Mouse (Mus musculus) small intestine, adult 2 months (tissue): ENCODE data around the gene Ccr10. TPM values are rescaled to one million over a fixed set of nuclear protein-coding genes. Genes with fewer than 3 reads are reported as not detected.
A peak's percentile ranks its signal among the peaks of the same experiment; 100 is the strongest.

Source experiments
- H3K27ac ChIP-seq: fragments of 200-500 bp; 2 replicates; pipeline ENCODE4 v1.5.1; 2012; ENCODE audit warnings: low read depth, low read length, control low read depth, inconsistent platforms; ENCODE audit not compliant: insufficient read depth
- H3K27me3 ChIP-seq: fragments of 200-500 bp; 2 replicates; pipeline ENCODE4 v1.6.1; 2012; ENCODE audit warnings: mild to moderate bottlenecking, moderate library complexity, low read length, inconsistent platforms; ENCODE audit not compliant: control insufficient read depth, insufficient read depth
- H3K36me3 ChIP-seq: fragments of 200-500 bp; 2 replicates; pipeline ENCODE4 v1.6.1; 2012; ENCODE audit warnings: mild to moderate bottlenecking, low read length, control low read depth, inconsistent platforms; ENCODE audit not compliant: control insufficient read depth, insufficient read depth
- H3K4me1 ChIP-seq: fragments of 200-500 bp; 2 replicates; pipeline ENCODE4 v1.6.1; 2012; ENCODE audit warnings: low read length, inconsistent platforms, mixed read lengths; ENCODE audit not compliant: control insufficient read depth, insufficient read depth, insufficient read length
- H3K4me3 ChIP-seq: fragments of 200-500 bp; 2 replicates; pipeline ENCODE4 v1.5.1; 2012; ENCODE audit warnings: low read depth, mild to moderate bottlenecking, control low read depth, inconsistent platforms, low read length, moderate library complexity
- CTCF ChIP-seq: fragments of 200-500 bp; IDR thresholded peaks from 2 replicates; pipeline ENCODE4 v1.5.1; 2012; ENCODE audit warnings: low read depth, mild to moderate bottlenecking, control low read depth, inconsistent platforms, low read length, moderate library complexity, mixed read lengths; ENCODE audit not compliant: insufficient replicate concordance, insufficient read length; ENCODE audit errors: extremely low read depth
- POLR2A ChIP-seq: fragments of 200-500 bp; IDR thresholded peaks from 2 replicates; pipeline ENCODE4 v1.6.1; 2012; ENCODE audit warnings: low read depth, mild to moderate bottlenecking, control low read depth, inconsistent platforms, low read length, moderate library complexity
- WGBS: fragments of 180-500 bp; shearing (Covaris S2); methylation state at CpG from one replicate; pipeline ENCODE4 v1.1.7; 2018; 5-methylcytosine and 5-hydroxymethylcytosine counted together
- polyA plus RNA-seq: library from polyadenylated mRNA; depleted of rRNA; stranded (reverse); fragments of >200 nt; gene quantifications from 2 replicates; pipeline ENCODE4 v1.2.3, GENCODE M21; 2012

The Ccr10 gene
- polyA plus RNA-seq, 1 experiment: 25.7 TPM

DNA sequence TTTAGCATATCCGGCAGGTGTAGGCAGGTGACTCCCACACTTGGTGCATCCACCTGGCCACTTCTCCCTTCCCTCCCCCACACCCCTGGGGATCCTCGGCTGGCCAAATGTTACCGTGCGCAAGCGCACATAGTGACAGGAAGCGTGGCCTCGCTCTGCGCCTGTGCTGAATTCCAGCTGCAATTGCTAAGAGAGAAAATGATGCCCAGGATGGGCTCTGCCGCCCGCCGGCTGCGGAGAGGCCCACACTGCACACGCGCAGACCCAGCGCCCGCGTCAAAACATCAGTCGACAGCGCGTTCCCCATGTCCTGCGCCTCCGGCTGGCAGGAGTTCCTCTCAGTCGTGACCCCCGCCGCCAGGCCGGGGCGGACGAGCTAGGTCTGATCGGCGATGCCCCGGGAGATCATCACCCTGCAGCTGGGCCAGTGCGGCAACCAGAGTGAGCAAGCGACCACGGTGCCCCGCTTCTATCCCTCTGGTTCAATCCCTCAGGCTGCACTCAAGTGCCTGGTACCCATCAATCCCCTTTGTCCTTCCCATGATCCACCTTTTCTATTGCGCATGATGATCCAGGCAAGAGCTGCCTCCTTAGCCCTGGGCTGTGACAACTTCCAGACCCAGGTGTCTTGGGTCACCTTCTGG lies 19.4 kb downstream of the Ccr10 start, which contains the start of gene Tubg2:
Tubg2 (plus strand) TSS at position 180 of the 644 bp plus-strand sequence.
- no peaks in the 10 kb centered on the region for H3K36me3 ChIP-seq
- no peaks in the 10 kb centered on the region for H3K27me3 ChIP-seq
- H3K27ac ChIP-seq: peak within 1 kb of the TSS; percentile 29
- peak within 1 kb of the TSS; percentile 70 for H3K4me3 ChIP-seq
- H3K4me1 ChIP-seq: peaks cover 10% of the 10 kb centered on the region
- 4% methylated on average over 36 of the region's 36 CpGs for WGBS
- TF ChIP-seq CTCF: no peak
- no peak for TF ChIP-seq POLR2A

GRCm38 (mm10) chr11:101155151-101155550 lies 20.1 kb downstream of the Ccr10 start:
- H3K4me3 ChIP-seq: no peak overlapping the region
- H3K27ac ChIP-seq: no peak overlapping the region
- no peak for TF ChIP-seq CTCF
- no peak for TF ChIP-seq POLR2A
- 69% methylated on average over 6 of the region's 6 CpGs for WGBS
- H3K36me3 ChIP-seq: no peaks in the 10 kb centered on the region
- no peaks in the 10 kb centered on the region for H3K27me3 ChIP-seq
- H3K4me1 ChIP-seq: peaks cover 10% of the 10 kb centered on the region

GRCm38 (mm10) chr11:101154648-101155047 lies 20.6 kb downstream of the Ccr10 start:
- H3K4me3 ChIP-seq: no peak overlapping the region
- H3K27me3 ChIP-seq: no peaks in the 10 kb centered on the region
- TF ChIP-seq CTCF (no peak), POLR2A (no peak)
- no peaks in the 10 kb centered on the region for H3K36me3 ChIP-seq
- no peak overlapping the region for H3K27ac ChIP-seq
- peaks cover 10% of the 10 kb centered on the region for H3K4me1 ChIP-seq

DNA sequence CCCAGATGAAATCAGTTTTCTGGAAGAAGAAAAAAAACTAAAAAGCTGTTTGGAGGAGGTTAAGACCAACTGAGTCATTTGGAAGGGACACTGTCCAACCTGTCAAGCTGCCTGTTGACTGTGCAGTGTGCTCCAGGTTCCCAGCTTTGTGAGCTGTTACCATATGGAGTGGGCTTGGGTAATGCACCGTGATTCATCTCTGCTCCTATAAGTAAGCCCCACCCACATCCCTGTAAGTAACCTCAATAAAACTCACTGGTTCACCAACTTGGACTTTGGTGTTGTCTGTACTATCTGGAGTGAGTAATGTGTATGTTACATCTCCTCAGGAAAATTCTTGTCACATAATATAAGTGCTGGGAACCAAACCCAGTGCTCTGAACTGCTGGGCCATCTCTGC lies 22.4 kb downstream of the Ccr10 start:
- H3K4me3 ChIP-seq: no peak overlapping the region
- H3K36me3 ChIP-seq: no peaks in the 10 kb centered on the region
- H3K4me1 ChIP-seq: peaks cover 10% of the 10 kb centered on the region
- 38% methylated on average over 1 of the region's 1 CpGs for WGBS
- peak overlapping the region; percentile 69 for H3K27ac ChIP-seq
- no peaks in the 10 kb centered on the region for H3K27me3 ChIP-seq
- TF ChIP-seq POLR2A (no peak), CTCF (no peak)

GRCm38 (mm10) chr11:101151063-101151462 lies 24.2 kb downstream of the Ccr10 start:
- TF ChIP-seq POLR2A (no peak), CTCF (no peak)
- H3K27ac ChIP-seq: no peak overlapping the region
- peaks cover 9% of the 10 kb centered on the region for H3K4me1 ChIP-seq
- H3K27me3 ChIP-seq: no peaks in the 10 kb centered on the region
- WGBS: 61% methylated on average over 2 of the region's 2 CpGs
- no peaks in the 10 kb centered on the region for H3K36me3 ChIP-seq
- H3K4me3 ChIP-seq: no peak overlapping the region

- H3K27me3 ChIP-seq: no peaks in the 10 kb centered on the region
- 56% methylated on average over 9 of the region's 9 CpGs for WGBS
- peaks cover 3% of the 10 kb centered on the region; the same call in 1 of the 2 replicates for H3K4me1 ChIP-seq
- no peak for TF ChIP-seq CTCF
- TF ChIP-seq POLR2A: no peak
- H3K36me3 ChIP-seq: no peaks in the 10 kb centered on the region
- no peak overlapping the region for H3K4me3 ChIP-seq
- H3K27ac ChIP-seq: no peak overlapping the region
These were observed 25.8 kb downstream of the Ccr10 start for GRCm38 (mm10) chr11:101149178-101150105.

- H3K27me3 ChIP-seq: no peaks in the 10 kb centered on the region
- peaks cover 2% of the 10 kb centered on the region; the same call in 1 of the 2 replicates for H3K4me1 ChIP-seq
- TF ChIP-seq CTCF: no peak
- TF ChIP-seq POLR2A: no peak
- no peak overlapping the region for H3K27ac ChIP-seq
- no peaks in the 10 kb centered on the region for H3K36me3 ChIP-seq
- H3K4me3 ChIP-seq: no peak overlapping the region
- WGBS: 80% methylated on average over 10 of the region's 10 CpGs
These were observed 26.5 kb downstream of the Ccr10 start for GRCm38 (mm10) chr11:101148751-101149150.
